Mouse (Mus musculus) heart, adult 2 months (tissue): Measurements from ENCODE around the gene Ddah2.

ENCODE experiments used
- CTCF ChIP-seq: fragments of 200-600 bp; IDR thresholded peaks from 2 replicates; pipeline ENCODE4 v1.8.1; 2022; ENCODE audit warnings: antibody characterized with exemption, mild to moderate bottlenecking, moderate library complexity
- POLR2A ChIP-seq: fragments of 200-500 bp; IDR thresholded peaks from 2 replicates; pipeline ENCODE4 v1.6.1; 2011; ENCODE audit warnings: mild to moderate bottlenecking, low read depth, low read length, control low read depth; ENCODE audit not compliant: insufficient read depth

DNA sequence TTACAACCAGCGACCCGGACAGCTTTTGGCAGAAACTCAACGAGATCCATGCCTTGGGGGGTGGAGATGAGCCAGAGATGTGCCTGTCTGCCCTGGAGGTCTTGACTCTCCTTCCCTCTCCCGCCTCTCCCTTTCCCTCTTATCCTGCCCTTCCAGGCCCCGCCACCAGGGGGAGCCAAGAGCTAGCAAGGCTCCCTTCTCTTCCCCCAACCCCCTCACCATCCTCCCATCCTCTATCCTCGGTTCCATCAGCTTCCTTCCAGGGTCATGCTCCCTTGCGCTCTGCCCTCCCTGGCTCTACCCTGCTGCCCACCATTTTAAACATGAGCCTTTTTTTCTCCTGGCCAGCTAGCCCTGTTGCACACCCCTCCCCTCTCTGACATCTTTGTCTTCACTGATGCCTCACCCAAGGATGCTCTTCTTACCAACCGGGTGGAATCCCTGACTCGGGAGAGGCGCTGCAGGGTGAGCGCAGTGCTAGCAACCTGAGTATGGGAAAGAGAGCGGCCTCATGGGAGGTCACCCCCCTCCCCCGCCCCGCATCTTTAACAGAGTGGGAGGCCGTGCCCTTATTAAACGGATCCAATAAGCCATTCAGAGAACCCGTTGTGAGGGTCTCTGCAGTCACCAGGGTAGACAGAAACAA, 37.5 kb upstream of the Ddah2 start:
- TF ChIP-seq POLR2A: no peak
- TF ChIP-seq CTCF: no peak; the same call in 1 of the 2 replicates
